Mouse (Mus musculus) limb, embryonic 10.5 days (tissue): ENCODE data around the gene Pnpla1. TPM values are rescaled to one million over a fixed set of nuclear protein-coding genes. Genes with fewer than 3 reads are reported as not detected.

Experiments
- DNase-seq: peaks from one replicate; pipeline ENCODE4 v3.0.0-alpha.2; 2017; ENCODE audit warnings: low spot score
- H3K27ac ChIP-seq: fragments of 300-500 bp; sonication (generic); 2 replicates; pipeline ENCODE4 v1.5.1; 2016; ENCODE audit warnings: mild to moderate bottlenecking
- H3K27me3 ChIP-seq: fragments of 300-500 bp; sonication (generic); 2 replicates; pipeline ENCODE4 v1.6.1; 2016; ENCODE audit warnings: low read depth, mild to moderate bottlenecking; ENCODE audit not compliant: poor library complexity, severe bottlenecking
- H3K36me3 ChIP-seq: fragments of 300-500 bp; sonication (generic); 2 replicates; pipeline ENCODE4 v1.6.1; 2016; ENCODE audit warnings: mild to moderate bottlenecking, moderate library complexity
- H3K4me1 ChIP-seq: fragments of 300-500 bp; sonication (generic); 2 replicates; pipeline ENCODE4 v1.6.1; 2016
- H3K4me3 ChIP-seq: fragments of 300-500 bp; sonication (generic); 2 replicates; pipeline ENCODE4 v1.5.1; 2016; ENCODE audit warnings: mild to moderate bottlenecking, moderate library complexity
- H3K9me3 ChIP-seq: fragments of 300-500 bp; sonication (generic); replicated peaks from 2 replicates; pipeline ENCODE4 v1.6.1; 2016; ENCODE audit warnings: mild to moderate bottlenecking
- WGBS: fragments of 180-500 bp; shearing (Covaris S2); methylation state at CpG from one replicate; pipeline ENCODE4 v1.1.7; 2016; 5-methylcytosine and 5-hydroxymethylcytosine counted together
- polyA plus RNA-seq: library from polyadenylated mRNA; unstranded; fragments of >200 nt; fragmentation: Nextera tagmentation; extraction: Ambion mirVana; gene quantifications from 2 replicates; pipeline ENCODE4 v1.2.1, GENCODE M21; 2016

The Pnpla1 gene
- polyA plus RNA-seq, 1 experiment from 2014 or later = 0.03 TPM

GRCm38 (mm10) chr17:28898249-28898648 is 40.0 kb downstream of the Pnpla1 start:
- WGBS = 70% methylated on average over 5 of the region's 5 CpGs
- no peak for DNase-seq
- Histone ChIP-seq H3K27me3 (no peaks in the 10 kb centered on the region), H3K4me3 (no peak overlapping the region), H3K9me3 (no peaks in the 10 kb centered on the region; the same call in 1 of the 2 replicates), H3K27ac (no peak overlapping the region), H3K4me1 (peaks cover 11% of the 10 kb centered on the region), H3K36me3 (no peaks in the 10 kb centered on the region)

- Histone ChIP-seq H3K4me1 (peaks cover 12% of the 10 kb centered on the region), H3K27ac (0 out of 2 replicates have a peak overlapping the region, but pooled peaks have one; percentile 0), H3K36me3 (no peaks in the 10 kb centered on the region), H3K4me3 (no peak overlapping the region), H3K27me3 (no peaks in the 10 kb centered on the region), H3K9me3 (no peaks in the 10 kb centered on the region)
- DNase-seq = no peak
- 83% methylated on average over 19 of the region's 19 CpGs for WGBS
Observed at GRCm38 (mm10) chr17:28899427-28899826, 41.2 kb downstream of the Pnpla1 start.

GRCm38 (mm10) chr17:28901559-28901958 is 43.3 kb downstream of the Pnpla1 start:
- H3K27me3 ChIP-seq = peaks cover 9% of the 10 kb centered on the region
- H3K4me3 ChIP-seq = no peak overlapping the region
- H3K27ac ChIP-seq = no peak overlapping the region
- H3K9me3 ChIP-seq = no peaks in the 10 kb centered on the region
- DNase-seq = no peak
- WGBS = 74% methylated on average over 4 of the region's 4 CpGs
- H3K36me3 ChIP-seq = no peaks in the 10 kb centered on the region
- H3K4me1 ChIP-seq = peaks cover 21% of the 10 kb centered on the region

GRCm38 (mm10) chr17:28904546-28905376 is 46.5 kb downstream of the Pnpla1 start:
- whole genome bisulfite sequencing = 38% methylated on average over 23 of the region's 23 CpGs
- no peaks in the 10 kb centered on the region for H3K36me3 ChIP-seq
- H3K4me3 ChIP-seq = no peak overlapping the region
- no peaks in the 10 kb centered on the region for H3K9me3 ChIP-seq
- peak; percentile 75 for DNase-seq
- no peak overlapping the region for H3K27ac ChIP-seq
- peaks cover 20% of the 10 kb centered on the region for H3K4me1 ChIP-seq
- peaks cover 27% of the 10 kb centered on the region for H3K27me3 ChIP-seq

- no peak for DNase-seq
- peaks cover 34% of the 10 kb centered on the region for H3K27me3 ChIP-seq
- WGBS = 63% methylated on average over 13 of the region's 13 CpGs
- H3K4me1 ChIP-seq = peaks cover 21% of the 10 kb centered on the region
- no peak overlapping the region for H3K27ac ChIP-seq
- H3K9me3 ChIP-seq = no peaks in the 10 kb centered on the region
- H3K4me3 ChIP-seq = no peak overlapping the region
- H3K36me3 ChIP-seq = no peaks in the 10 kb centered on the region
Observed at GRCm38 (mm10) chr17:28905377-28905916, 47.2 kb downstream of the Pnpla1 start.

- peaks cover 37% of the 10 kb centered on the region for H3K27me3 ChIP-seq
- peaks cover 21% of the 10 kb centered on the region for H3K4me1 ChIP-seq
- WGBS = 84% methylated on average over 7 of the region's 7 CpGs
- no peaks in the 10 kb centered on the region for H3K9me3 ChIP-seq
- DNase-seq = no peak
- no peak overlapping the region for H3K4me3 ChIP-seq
- H3K27ac ChIP-seq = no peak overlapping the region
- H3K36me3 ChIP-seq = no peaks in the 10 kb centered on the region
Observed at GRCm38 (mm10) chr17:28907959-28908358, 49.7 kb downstream of the Pnpla1 start.

GRCm38 (mm10) chr17:28909252-28909941 is 51.2 kb downstream of the Pnpla1 start:
- no peaks in the 10 kb centered on the region for H3K36me3 ChIP-seq
- peaks cover 21% of the 10 kb centered on the region for H3K4me1 ChIP-seq
- H3K9me3 ChIP-seq = no peaks in the 10 kb centered on the region
- H3K27ac ChIP-seq = peak overlapping the region; percentile 63; the same call in 1 of the 2 replicates
- peak; percentile 80 for DNase-seq
- H3K27me3 ChIP-seq = peaks cover 37% of the 10 kb centered on the region
- 8% methylated on average over 29 of the region's 29 CpGs for WGBS
- peak overlapping the region; percentile 45 for H3K4me3 ChIP-seq

GRCm38 (mm10) chr17:28910139-28910538 is 51.9 kb downstream of the Pnpla1 start:
- Histone ChIP-seq H3K4me3 (0 out of 2 replicates have a peak overlapping the region, but pooled peaks have one; percentile 45), H3K27me3 (peaks cover 34% of the 10 kb centered on the region), H3K27ac (no peak overlapping the region), H3K36me3 (no peaks in the 10 kb centered on the region), H3K4me1 (peaks cover 13% of the 10 kb centered on the region), H3K9me3 (no peaks in the 10 kb centered on the region)
- no peak for DNase-seq
- WGBS = 17% methylated on average over 7 of the region's 7 CpGs

- H3K4me1 ChIP-seq = peaks cover 11% of the 10 kb centered on the region
- H3K36me3 ChIP-seq = no peaks in the 10 kb centered on the region
- WGBS = 85% methylated on average over 5 of the region's 5 CpGs
- H3K27me3 ChIP-seq = peaks cover 25% of the 10 kb centered on the region
- H3K27ac ChIP-seq = no peak overlapping the region
- no peak overlapping the region for H3K4me3 ChIP-seq
- DNase-seq = no peak
- no peaks in the 10 kb centered on the region for H3K9me3 ChIP-seq
Observed at GRCm38 (mm10) chr17:28913200-28913599, 55.0 kb downstream of the Pnpla1 start.

- Histone ChIP-seq H3K9me3 (no peaks in the 10 kb centered on the region), H3K4me1 (peaks cover 10% of the 10 kb centered on the region), H3K4me3 (no peak overlapping the region), H3K36me3 (no peaks in the 10 kb centered on the region), H3K27me3 (peaks cover 18% of the 10 kb centered on the region), H3K27ac (no peak overlapping the region)
- no peak for DNase-seq
- 84% methylated on average over 6 of the region's 6 CpGs for WGBS
Observed at GRCm38 (mm10) chr17:28913940-28914339, 55.7 kb downstream of the Pnpla1 start.

- H3K27me3 ChIP-seq = peaks cover 6% of the 10 kb centered on the region
- H3K4me3 ChIP-seq = no peak within 1 kb of the TSS
- no peaks in the 10 kb centered on the region for H3K9me3 ChIP-seq
- WGBS = 70% methylated on average over 12 of the region's 12 CpGs
- H3K4me1 ChIP-seq = no peaks in the 10 kb centered on the region
- H3K36me3 ChIP-seq = no peaks in the 10 kb centered on the region
- no peak within 1 kb of the TSS for H3K27ac ChIP-seq
- DNase-seq = no peak
Observed at GRCm38 (mm10) chr17:28915060-28915628, 56.9 kb downstream of the Pnpla1 start, which contains the start of gene 4930539E08Rik. Gene 4930539E08Rik (minus strand): TSS chr17:28915324.

GRCm38 (mm10) chr17:28916520-28916919 is 58.3 kb downstream of the Pnpla1 start:
- Histone ChIP-seq H3K27ac (no peak overlapping the region), H3K4me3 (no peak overlapping the region), H3K9me3 (no peaks in the 10 kb centered on the region), H3K27me3 (no peaks in the 10 kb centered on the region), H3K4me1 (no peaks in the 10 kb centered on the region), H3K36me3 (no peaks in the 10 kb centered on the region)
- 97% methylated on average over 1 of the region's 1 CpGs for WGBS
- DNase-seq = no peak
